Mouse (Mus musculus) bone marrow, adult 2 months (tissue): ENCODE results near the gene Txndc5. TPM values are rescaled to one million over a fixed set of nuclear protein-coding genes. Genes with fewer than 3 reads are reported as not detected.

ENCODE experiments used
- H3K27ac ChIP-seq: fragments of 200-500 bp; 2 replicates; pipeline ENCODE4 v1.5.1; 2012; ENCODE audit warnings: low read depth, mild to moderate bottlenecking, control low read depth, inconsistent platforms, low read length; ENCODE audit not compliant: control insufficient read depth, poor library complexity, insufficient read depth
- H3K4me1 ChIP-seq: fragments of 200-500 bp; 2 replicates; pipeline ENCODE4 v1.6.1; 2011; ENCODE audit warnings: low read length; ENCODE audit not compliant: control insufficient read depth, insufficient read depth
- H3K4me3 ChIP-seq: fragments of 200-500 bp; replicated peaks from 2 replicates; pipeline ENCODE3; 2011; ENCODE audit warnings: mild to moderate bottlenecking, low read depth, low read length, control low read depth; ENCODE audit not compliant: control insufficient read depth
- CTCF ChIP-seq: fragments of 200-500 bp; IDR thresholded peaks from 2 replicates; pipeline ENCODE4 v1.5.1; 2011; ENCODE audit warnings: low read length, control low read depth; ENCODE audit not compliant: control insufficient read depth, insufficient read depth
- POLR2A ChIP-seq: fragments of 200-500 bp; IDR thresholded peaks from 2 replicates; pipeline ENCODE4 v1.6.1; 2011; ENCODE audit warnings: low read depth, mild to moderate bottlenecking, control low read depth, low read length, borderline replicate concordance; ENCODE audit not compliant: control insufficient read depth
- WGBS: fragments of 180-500 bp; shearing (Covaris S2); methylation state at CpG from one replicate; pipeline ENCODE4 v1.1.7; 2018; 5-methylcytosine and 5-hydroxymethylcytosine counted together
- polyA plus RNA-seq: library from polyadenylated mRNA; stranded (reverse); fragments of >200 nt; gene quantifications from 2 replicates; pipeline ENCODE4 v1.2.4, GENCODE M21; 2011; ENCODE audit warnings: low replicate concordance; ENCODE audit not compliant: missing spikeins, insufficient read depth, insufficient read length

Txndc5 gene
- polyA plus RNA-seq, 1 experiment = 32.5 TPM

GRCm38 (mm10) chr13:38545460-38545859, 16.8 kb upstream of the Txndc5 start:
- Histone ChIP-seq H3K4me1 (no peaks in the 10 kb centered on the region), H3K27ac (no peak overlapping the region), H3K4me3 (no peak overlapping the region)
- TF ChIP-seq CTCF = no peak
- no peak for TF ChIP-seq POLR2A
- 73% methylated on average over 3 of the region's 3 CpGs for WGBS

DNA sequence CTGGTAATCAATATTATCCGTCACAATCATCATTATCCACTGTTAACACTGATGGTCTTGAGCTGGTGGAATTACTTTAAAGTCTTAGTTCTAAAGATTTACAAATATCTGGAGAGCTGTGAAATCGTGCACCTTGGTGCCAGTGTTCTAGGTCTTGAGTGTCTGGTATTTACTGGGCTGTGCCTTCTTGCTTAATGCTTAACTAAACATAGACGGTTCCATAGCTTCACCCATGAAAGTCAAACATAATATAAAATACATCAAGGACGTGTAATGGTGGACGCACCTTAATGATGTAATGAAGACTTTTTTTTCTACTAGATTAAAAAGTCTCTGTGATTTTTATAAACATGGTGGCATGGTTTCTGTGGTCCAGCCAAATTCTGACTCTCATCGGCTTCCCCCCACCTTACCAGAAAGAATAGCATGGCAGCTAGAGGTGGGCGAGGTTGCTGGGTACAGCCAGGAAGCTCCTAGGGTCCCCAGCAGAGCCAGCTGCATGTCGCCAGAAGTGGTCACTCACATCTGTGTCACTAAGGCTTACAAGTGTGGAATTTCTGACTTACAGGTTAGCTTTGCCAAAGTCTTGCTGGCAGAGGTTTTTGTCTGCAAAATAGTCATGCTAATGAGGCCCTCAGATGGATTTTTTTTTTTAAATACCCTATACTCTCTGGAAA, 16.3 kb upstream of the Txndc5 start:
- WGBS = 77% methylated on average over 8 of the region's 8 CpGs
- Histone ChIP-seq H3K4me1 (no peaks in the 10 kb centered on the region; the same call in 1 of the 2 replicates), H3K27ac (no peak overlapping the region), H3K4me3 (no peak overlapping the region)
- TF ChIP-seq POLR2A (no peak), CTCF (no peak)

- Histone ChIP-seq H3K27ac (no peak overlapping the region), H3K4me3 (no peak overlapping the region), H3K4me1 (no peaks in the 10 kb centered on the region; the same call in 1 of the 2 replicates)
- 78% methylated on average over 8 of the region's 8 CpGs for WGBS
- TF ChIP-seq CTCF (no peak), POLR2A (no peak)
Measured at GRCm38 (mm10) chr13:38543455-38544125, 15.0 kb upstream of the Txndc5 start.

GRCm38 (mm10) chr13:38539192-38539900, 10.7 kb upstream of the Txndc5 start:
- whole genome bisulfite sequencing = 81% methylated on average over 7 of the region's 7 CpGs
- Histone ChIP-seq H3K4me3 (no peak overlapping the region), H3K4me1 (no peaks in the 10 kb centered on the region; the same call in 1 of the 2 replicates), H3K27ac (no peak overlapping the region)
- TF ChIP-seq POLR2A (no peak), CTCF (no peak)

DNA sequence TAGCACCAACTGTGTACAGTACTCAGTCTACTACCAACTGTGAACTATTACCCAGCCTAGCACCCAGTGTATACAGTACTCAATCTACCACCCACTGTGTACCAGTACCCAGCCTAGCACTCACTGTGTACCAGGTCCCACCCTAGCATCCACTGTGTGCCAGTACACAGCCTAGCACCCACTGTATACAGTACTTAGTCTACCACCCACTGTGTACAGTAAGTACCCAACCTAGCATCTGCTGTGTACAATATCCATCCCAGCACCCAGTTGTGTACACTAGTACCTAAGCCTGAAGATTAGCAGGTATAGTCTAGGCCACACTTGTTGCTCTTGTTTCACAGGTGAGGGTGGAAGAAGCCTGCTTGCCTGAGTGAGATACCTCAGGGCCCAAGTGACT, 8.9 kb upstream of the Txndc5 start:
- Histone ChIP-seq H3K4me1 (no peaks in the 10 kb centered on the region; the same call in 1 of the 2 replicates), H3K27ac (no peak overlapping the region)
- no peak for TF ChIP-seq CTCF
- TF ChIP-seq POLR2A = no peak

DNA sequence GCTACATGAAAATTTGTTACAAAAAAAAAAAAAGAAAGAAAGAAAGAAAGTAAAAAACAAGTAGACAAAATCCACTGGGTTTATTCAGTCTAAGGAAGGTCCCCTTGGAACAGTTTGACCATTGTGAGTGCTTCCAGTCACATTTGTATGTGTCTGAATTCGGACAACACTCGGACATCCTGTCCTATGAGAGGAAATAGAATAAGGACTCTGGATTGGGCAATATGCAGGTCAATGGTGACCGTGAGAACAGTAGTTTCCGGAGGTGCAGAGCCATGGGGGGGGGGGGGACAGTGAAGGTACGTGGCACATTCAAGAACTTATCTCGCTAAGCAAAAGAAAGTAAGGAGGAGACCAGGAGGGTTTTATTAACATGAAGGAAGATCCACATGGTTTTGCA, 6.1 kb upstream of the Txndc5 start:
- no peak overlapping the region for H3K27ac ChIP-seq
- no peak overlapping the region for H3K4me3 ChIP-seq
- no peaks in the 10 kb centered on the region for H3K4me1 ChIP-seq
- no peak for TF ChIP-seq POLR2A
- 44% methylated on average over 6 of the region's 6 CpGs for WGBS

More for the DNA sequence above, 8.9 kb upstream of the Txndc5 start:
- H3K4me3 ChIP-seq = no peak overlapping the region

DNA sequence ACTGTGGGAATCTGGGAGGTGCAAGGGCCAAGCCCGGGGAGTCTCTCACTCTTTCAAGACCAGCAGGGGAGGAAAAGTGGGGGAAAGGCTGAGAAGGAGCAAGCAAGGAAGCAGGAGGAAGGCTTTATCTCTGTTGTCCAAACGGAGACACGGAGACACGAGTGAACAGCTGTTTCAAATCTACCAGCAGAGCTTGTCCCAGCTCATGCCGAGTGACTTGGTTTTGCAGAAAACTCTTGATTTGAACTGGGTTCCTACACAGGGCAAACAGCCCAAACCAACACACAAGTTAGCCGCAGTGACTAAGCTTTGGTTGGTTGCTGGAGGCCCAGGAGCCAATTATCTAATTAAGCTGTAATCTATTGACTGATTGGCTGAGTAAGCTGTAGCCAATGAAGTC, 5.4 kb upstream of the Txndc5 start:
- Histone ChIP-seq H3K27ac (no peak overlapping the region), H3K4me1 (no peaks in the 10 kb centered on the region), H3K4me3 (no peak overlapping the region)
- 62% methylated on average over 6 of the region's 6 CpGs for WGBS
- TF ChIP-seq POLR2A = no peak
- TF ChIP-seq CTCF = no peak

- Histone ChIP-seq H3K27ac (no peak overlapping the region), H3K4me3 (no peak overlapping the region), H3K4me1 (no peaks in the 10 kb centered on the region; the same call in 1 of the 2 replicates)
- TF ChIP-seq POLR2A (no peak), CTCF (no peak)
- WGBS = 83% methylated on average over 10 of the region's 10 CpGs
Measured at GRCm38 (mm10) chr13:38533461-38533860, 4.8 kb upstream of the Txndc5 start.
